Mouse (Mus musculus): ENCODE measurements around the gene Nmur1. TPM values are rescaled to one million over a fixed set of nuclear protein-coding genes. Genes with fewer than 3 reads are reported as not detected.

The Nmur1 gene
- polyA plus RNA-seq, 1 experiment: 0.02 TPM

GRCm38 (mm10) chr1:86435302-86435821 is 9.3 kb upstream of the Nmur1 start:
- no peak overlapping the region for H3K4me3 ChIP-seq (ENCODE audit: insufficient read depth, poor library complexity, severe bottlenecking)
- no peaks in the 10 kb centered on the region for H3K27me3 ChIP-seq (ENCODE audit: control insufficient read depth, insufficient read depth, insufficient read length)
- H3K36me3 ChIP-seq (ENCODE audit: control insufficient read depth, insufficient read depth): no peaks in the 10 kb centered on the region
- peaks cover 4% of the 10 kb centered on the region for H3K79me2 ChIP-seq (ENCODE audit: control insufficient read depth, insufficient read depth)
- TF ChIP-seq USF1 (IDR thresholded peaks at IDR 0.05; ENCODE audit: low read depth): no peak
- no peak for TF ChIP-seq FOSL1 (IDR thresholded peaks at IDR 0.05; ENCODE audit: insufficient read depth, low read length, poor library complexity, severe bottlenecking)
- TF ChIP-seq CTCF (IDR thresholded peaks at IDR 0.05; ENCODE audit: control insufficient read depth, insufficient read depth, insufficient read length): no peak
- TF ChIP-seq MAX (IDR thresholded peaks at IDR 0.05): peak; percentile 22
- no peaks in the 10 kb centered on the region for H3K79me3 ChIP-seq (ENCODE audit: low read depth)
- H3ac ChIP-seq (ENCODE audit: control insufficient read depth, insufficient read length, low read depth): peak overlapping the region; percentile 19

- Histone ChIP-seq H3K27me3 (ENCODE audit: control insufficient read depth, insufficient read depth, insufficient read length) (no peaks in the 10 kb centered on the region), H3K36me3 (ENCODE audit: control insufficient read depth, insufficient read depth) (no peaks in the 10 kb centered on the region), H3K4me3 (ENCODE audit: insufficient read depth, poor library complexity, severe bottlenecking) (peak overlapping the region; percentile 12), H3K79me3 (ENCODE audit: low read depth) (no peaks in the 10 kb centered on the region), H3K79me2 (ENCODE audit: control insufficient read depth, insufficient read depth) (peaks cover 4% of the 10 kb centered on the region), H3ac (ENCODE audit: control insufficient read depth, insufficient read length, low read depth) (peak overlapping the region; percentile 70)
- TF ChIP-seq MYOD1 (IDR thresholded peaks at IDR 0.05; ENCODE audit: control insufficient read depth, insufficient read length, low read depth) (peak; percentile 97), MAX (IDR thresholded peaks at IDR 0.05) (no peak)
These were observed 8.6 kb upstream of the Nmur1 start for GRCm38 (mm10) chr1:86434439-86435201.

- H3K79me2 ChIP-seq (ENCODE audit: control insufficient read depth, insufficient read depth): peaks cover 4% of the 10 kb centered on the region
- no peaks in the 10 kb centered on the region for H3K27me3 ChIP-seq (ENCODE audit: control insufficient read depth, insufficient read depth, insufficient read length)
- TF ChIP-seq MYOG (IDR thresholded peaks at IDR 0.05; ENCODE audit: control insufficient read depth, extremely low read depth, insufficient read length): no peak
- no peak for TF ChIP-seq FOSL1 (IDR thresholded peaks at IDR 0.05; ENCODE audit: insufficient read depth, low read length, poor library complexity, severe bottlenecking)
- no peak for TF ChIP-seq MYOD1 (IDR thresholded peaks at IDR 0.05; ENCODE audit: control insufficient read depth, insufficient read length, low read depth)
- no peak for TF ChIP-seq USF1 (IDR thresholded peaks at IDR 0.05; ENCODE audit: low read depth)
- no peak for TF ChIP-seq CTCF (IDR thresholded peaks at IDR 0.05; ENCODE audit: control insufficient read depth, insufficient read depth, insufficient read length)
- TF ChIP-seq MAX (IDR thresholded peaks at IDR 0.05): no peak
- no peak for TF ChIP-seq CEBPB (IDR thresholded peaks at IDR 0.05; ENCODE audit: low read depth)
- no peaks in the 10 kb centered on the region for H3K36me3 ChIP-seq (ENCODE audit: control insufficient read depth, insufficient read depth)
- H3K4me3 ChIP-seq (ENCODE audit: insufficient read depth, poor library complexity, severe bottlenecking): no peak overlapping the region
- H3ac ChIP-seq (ENCODE audit: control insufficient read depth, insufficient read length, low read depth): peak overlapping the region; percentile 61
- no peaks in the 10 kb centered on the region for H3K79me3 ChIP-seq (ENCODE audit: low read depth)
These were observed 8.0 kb upstream of the Nmur1 start for GRCm38 (mm10) chr1:86434001-86434400.

DNA sequence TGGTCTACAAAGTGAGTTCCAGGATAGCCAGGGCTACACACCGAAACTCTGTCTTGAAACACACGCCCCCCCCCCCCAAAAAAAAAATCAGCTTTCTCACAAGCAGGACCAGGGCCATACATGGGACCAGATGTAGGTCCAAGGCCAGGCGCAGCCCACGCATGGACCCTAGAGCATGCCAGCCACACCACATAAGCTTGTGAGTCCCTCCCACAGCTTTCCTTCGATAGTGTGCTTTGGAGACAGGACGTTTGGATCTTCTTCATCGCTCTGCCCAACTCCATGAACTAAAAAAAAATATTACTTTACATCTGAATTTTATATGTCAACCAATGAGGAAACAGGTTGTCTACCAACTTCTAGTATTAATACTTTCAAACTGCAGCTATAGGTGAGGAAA is 7.3 kb upstream of the Nmur1 start:
- TF ChIP-seq MAX (IDR thresholded peaks at IDR 0.05): no peak
- TF ChIP-seq USF1 (IDR thresholded peaks at IDR 0.05; ENCODE audit: low read depth): no peak
- TF ChIP-seq CTCF (IDR thresholded peaks at IDR 0.05; ENCODE audit: control insufficient read depth, insufficient read depth, insufficient read length): no peak
- TF ChIP-seq MYOD1 (IDR thresholded peaks at IDR 0.05; ENCODE audit: control insufficient read depth, insufficient read length, low read depth): no peak
- TF ChIP-seq FOSL1 (IDR thresholded peaks at IDR 0.05; ENCODE audit: insufficient read depth, low read length, poor library complexity, severe bottlenecking): no peak
- TF ChIP-seq MYOG (IDR thresholded peaks at IDR 0.05; ENCODE audit: control insufficient read depth, extremely low read depth, insufficient read length): no peak
- TF ChIP-seq CEBPB (IDR thresholded peaks at IDR 0.05; ENCODE audit: low read depth): no peak
- H3K4me3 ChIP-seq (ENCODE audit: insufficient read depth, poor library complexity, severe bottlenecking): no peak overlapping the region

DNA sequence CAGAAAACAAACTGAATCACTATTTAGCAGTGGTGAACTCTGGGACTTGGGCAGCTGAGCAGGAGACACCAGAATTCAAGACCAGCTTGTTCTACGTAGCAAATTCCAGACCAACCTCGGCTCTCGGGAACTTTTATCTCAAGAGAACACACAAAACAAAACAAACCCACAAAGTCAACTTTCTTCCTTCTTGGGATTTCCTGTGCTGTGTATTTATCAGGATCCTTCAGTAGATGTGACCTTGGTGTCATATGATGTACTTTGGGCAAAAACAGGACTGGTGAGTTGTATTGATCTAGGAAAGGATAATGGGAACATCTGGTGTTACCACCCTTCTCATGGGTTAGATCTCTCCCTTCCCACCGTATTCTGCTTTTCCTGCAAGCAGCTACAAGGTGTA is 6.8 kb upstream of the Nmur1 start:
- Histone ChIP-seq H3K36me3 (ENCODE audit: control insufficient read depth, insufficient read depth) (no peaks in the 10 kb centered on the region), H3K79me2 (ENCODE audit: control insufficient read depth, insufficient read depth) (peaks cover 4% of the 10 kb centered on the region), H3K27me3 (ENCODE audit: control insufficient read depth, insufficient read depth, insufficient read length) (no peaks in the 10 kb centered on the region), H3K79me3 (ENCODE audit: low read depth) (no peaks in the 10 kb centered on the region), H3K4me3 (ENCODE audit: insufficient read depth, poor library complexity, severe bottlenecking) (no peak overlapping the region), H3ac (ENCODE audit: control insufficient read depth, insufficient read length, low read depth) (no peak overlapping the region)
- TF ChIP-seq CEBPB (IDR thresholded peaks at IDR 0.05; ENCODE audit: low read depth) (no peak), MAX (IDR thresholded peaks at IDR 0.05) (no peak), MYOD1 (IDR thresholded peaks at IDR 0.05; ENCODE audit: control insufficient read depth, insufficient read length, low read depth) (no peak), MYOG (IDR thresholded peaks at IDR 0.05; ENCODE audit: control insufficient read depth, extremely low read depth, insufficient read length) (no peak), CTCF (IDR thresholded peaks at IDR 0.05; ENCODE audit: control insufficient read depth, insufficient read depth, insufficient read length) (no peak), USF1 (IDR thresholded peaks at IDR 0.05; ENCODE audit: low read depth) (no peak), FOSL1 (IDR thresholded peaks at IDR 0.05; ENCODE audit: insufficient read depth, low read length, poor library complexity, severe bottlenecking) (no peak)

More for the DNA sequence above, 7.3 kb upstream of the Nmur1 start:
- H3K36me3 ChIP-seq (ENCODE audit: control insufficient read depth, insufficient read depth): no peaks in the 10 kb centered on the region
- H3ac ChIP-seq (ENCODE audit: control insufficient read depth, insufficient read length, low read depth): no peak overlapping the region
- peaks cover 4% of the 10 kb centered on the region for H3K79me2 ChIP-seq (ENCODE audit: control insufficient read depth, insufficient read depth)
- no peaks in the 10 kb centered on the region for H3K27me3 ChIP-seq (ENCODE audit: control insufficient read depth, insufficient read depth, insufficient read length)
- no peaks in the 10 kb centered on the region for H3K79me3 ChIP-seq (ENCODE audit: low read depth)

DNA sequence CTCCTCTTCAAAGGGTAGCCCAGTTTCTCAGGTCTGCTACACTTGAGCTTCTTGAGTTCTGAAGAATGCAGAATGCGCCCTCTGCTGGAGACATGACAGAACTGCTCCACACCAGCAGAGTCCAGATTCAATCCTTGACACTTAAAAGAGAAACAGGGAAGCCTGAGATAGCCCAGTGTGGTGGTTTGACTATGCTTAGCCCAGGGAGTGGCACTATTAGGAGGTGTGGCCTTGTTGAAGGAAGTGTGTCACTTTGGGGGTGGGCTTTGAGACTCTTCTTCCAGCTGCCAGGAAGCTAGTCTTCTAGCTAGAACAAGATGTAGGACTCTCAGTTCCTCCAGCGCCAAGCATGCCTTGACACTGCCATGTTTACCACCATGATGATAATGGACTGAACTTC is 4.0 kb upstream of the Nmur1 start:
- TF ChIP-seq CTCF (IDR thresholded peaks at IDR 0.05; ENCODE audit: control insufficient read depth, insufficient read depth, insufficient read length): peak; percentile 33
- TF ChIP-seq CEBPB (IDR thresholded peaks at IDR 0.05; ENCODE audit: low read depth): no peak
- no peak for TF ChIP-seq USF1 (IDR thresholded peaks at IDR 0.05; ENCODE audit: low read depth)
- Histone ChIP-seq H3K4me3 (ENCODE audit: insufficient read depth, poor library complexity, severe bottlenecking) (no peak overlapping the region), H3K36me3 (ENCODE audit: control insufficient read depth, insufficient read depth) (no peaks in the 10 kb centered on the region), H3K27me3 (ENCODE audit: control insufficient read depth, insufficient read depth, insufficient read length) (no peaks in the 10 kb centered on the region), H3ac (ENCODE audit: control insufficient read depth, insufficient read length, low read depth) (no peak overlapping the region), H3K79me2 (ENCODE audit: control insufficient read depth, insufficient read depth) (peaks cover 4% of the 10 kb centered on the region), H3K79me3 (ENCODE audit: low read depth) (no peaks in the 10 kb centered on the region)
